Mouse (Mus musculus) CD4-positive helper T cell, adult 2 months (primary cell): Measurements from ENCODE around the gene Tcp1.

Experiments used
- DNase-seq: peaks from one replicate; pipeline ENCODE4 v3.0.0-alpha.2; 2012; ENCODE audit warnings: low read depth, missing footprints, low spot score

The Tcp1 gene

GRCm38 (mm10) chr17:12973851-12974250 is 58.4 kb downstream of the Tcp1 start:
- no peak for DNase-seq
